Comparison of ENCODE assay signal across 8 mouse cellular contexts in genomic region chrX:99216633-99217459, GRCm38 (mm10).
DNase-seq lines count a peak whose midpoint lies in the region; ATAC-seq lines count a peak whose summit lies in the region.

No protein-coding gene starts in this region.

- no peaks in the 10 kb centered on the region for H3K27me3 ChIP-seq in forebrain, embryonic 15.5 days
- peaks cover 99% of the 10 kb centered on the region for H3K27me3 ChIP-seq in hindbrain, embryonic 10.5 days (ENCODE audit: insufficient read depth, poor library complexity, severe bottlenecking)
- H3K27me3 ChIP-seq in limb, embryonic 10.5 days (ENCODE audit: low read depth, poor library complexity, severe bottlenecking) = peaks cover 100% of the 10 kb centered on the region
- H3K27me3 ChIP-seq in midbrain, embryonic 10.5 days (ENCODE audit: low read depth, poor library complexity, severe bottlenecking) = peaks cover 100% of the 10 kb centered on the region
- H3K27me3 ChIP-seq in stomach, embryonic 14.5 days (ENCODE audit: control insufficient read depth, insufficient read depth, low read length) = 0 out of 2 replicates have a peak, but pooled peaks cover 3% of the 10 kb centered on the region

- ATAC-seq in forebrain, embryonic 15.5 days (replicated peaks) = peak; percentile 51
- peak; percentile 56 for ATAC-seq in stomach, embryonic 14.5 days (ENCODE audit: insufficient number of reproducible peaks, insufficient read depth, low FRiP score, low read depth)

- H3K36me3 ChIP-seq in forebrain, embryonic 15.5 days = no peaks in the 10 kb centered on the region
- no peaks in the 10 kb centered on the region for H3K36me3 ChIP-seq in hindbrain, embryonic 10.5 days
- no peaks in the 10 kb centered on the region for H3K36me3 ChIP-seq in limb, embryonic 10.5 days
- no peaks in the 10 kb centered on the region for H3K36me3 ChIP-seq in midbrain, embryonic 10.5 days
- H3K36me3 ChIP-seq in stomach, embryonic 14.5 days (ENCODE audit: control insufficient read depth, insufficient read depth, low read length) = no peaks in the 10 kb centered on the region

- peak; percentile 16 for DNase-seq in MN1 (ENCODE audit: low spot score)
- peak; percentile 50 to 61 for DNase-seq in cerebellum, adult 18-20 months
- DNase-seq in hindbrain, embryonic 10.5 days (ENCODE audit: low spot score) = peak; percentile 57
- peak; percentile 61 for DNase-seq in limb, embryonic 10.5 days (ENCODE audit: low spot score)
- peak; percentile 63 for DNase-seq in midbrain, embryonic 10.5 days (ENCODE audit: low spot score)
- DNase-seq in spleen, postnatal 4 days (ENCODE audit: low spot score in 2 of 2) = no peak

- 15% methylated on average over 60 of the region's 60 CpGs for WGBS in forebrain, embryonic 15.5 days
- WGBS in hindbrain, embryonic 10.5 days = 22% methylated on average over 60 of the region's 60 CpGs
- WGBS in limb, embryonic 10.5 days = 15% methylated on average over 59 of the region's 60 CpGs
- 17% methylated on average over 59 of the region's 60 CpGs for WGBS in midbrain, embryonic 10.5 days
- 19% methylated on average over 54 of the region's 60 CpGs for WGBS in stomach, embryonic 14.5 days

- H3K4me3 ChIP-seq in forebrain, embryonic 15.5 days = peak overlapping the region; percentile 37
- H3K4me3 ChIP-seq in hindbrain, embryonic 10.5 days = peak overlapping the region; percentile 50
- H3K4me3 ChIP-seq in limb, embryonic 10.5 days = peak overlapping the region; percentile 51
- H3K4me3 ChIP-seq in midbrain, embryonic 10.5 days = peak overlapping the region; percentile 50
- peak overlapping the region; percentile 21; the same call in 1 of the 2 replicates for H3K4me3 ChIP-seq in stomach, embryonic 14.5 days (ENCODE audit: low read depth, low read length)

- peak overlapping the region; percentile 44 for H3K4me2 ChIP-seq in forebrain, embryonic 15.5 days (replicated peaks)
- H3K4me2 ChIP-seq in stomach, embryonic 14.5 days (replicated peaks; ENCODE audit: low read depth, low read length) = peak overlapping the region; percentile 55

- H3K27ac ChIP-seq in forebrain, embryonic 15.5 days (replicated peaks) = peak overlapping the region; percentile 63
- H3K27ac ChIP-seq in hindbrain, embryonic 10.5 days = peak overlapping the region; percentile 91
- peak overlapping the region; percentile 92 for H3K27ac ChIP-seq in limb, embryonic 10.5 days
- H3K27ac ChIP-seq in midbrain, embryonic 10.5 days (replicated peaks) = peak overlapping the region; percentile 89
- H3K27ac ChIP-seq in stomach, embryonic 14.5 days (ENCODE audit: low read length) = no peak overlapping the region

- H3K4me1 ChIP-seq in forebrain, embryonic 15.5 days = peaks cover 27% of the 10 kb centered on the region
- H3K4me1 ChIP-seq in hindbrain, embryonic 10.5 days (replicated peaks) = peaks cover 78% of the 10 kb centered on the region
- H3K4me1 ChIP-seq in limb, embryonic 10.5 days = peaks cover 77% of the 10 kb centered on the region
- H3K4me1 ChIP-seq in midbrain, embryonic 10.5 days = peaks cover 78% of the 10 kb centered on the region
- H3K4me1 ChIP-seq in stomach, embryonic 14.5 days (ENCODE audit: control insufficient read depth, insufficient read depth, low read length) = peaks cover 7% of the 10 kb centered on the region; the same call in 1 of the 2 replicates

- peak overlapping the region; percentile 52 for H3K9ac ChIP-seq in forebrain, embryonic 15.5 days (replicated peaks)
- H3K9ac ChIP-seq in stomach, embryonic 14.5 days (replicated peaks; ENCODE audit: low read depth, low read length) = peak overlapping the region; percentile 41

- H3K9me3 ChIP-seq in forebrain, embryonic 15.5 days = no peaks in the 10 kb centered on the region
- H3K9me3 ChIP-seq in hindbrain, embryonic 10.5 days = no peaks in the 10 kb centered on the region
- H3K9me3 ChIP-seq in limb, embryonic 10.5 days (replicated peaks) = no peaks in the 10 kb centered on the region
- H3K9me3 ChIP-seq in midbrain, embryonic 10.5 days (replicated peaks) = no peaks in the 10 kb centered on the region
- H3K9me3 ChIP-seq in stomach, embryonic 14.5 days (ENCODE audit: control insufficient read depth, low read depth, low read length) = no peaks in the 10 kb centered on the region

Comparison
In these comparisons a context has a peak if more than half of its experiments do, and no peak if none do; other contexts are left out.
1. DNase-seq: peak in MN1 (single experiment), cerebellum, adult 18-20 months (2 of 2), hindbrain, embryonic 10.5 days (single experiment), limb, embryonic 10.5 days (single experiment) and midbrain, embryonic 10.5 days (single experiment); none in spleen, postnatal 4 days (0 of 2).
2. Peak in every context shown above with its lines, with median percentiles within 50 percentile points of each other: H3K4me3 ChIP-seq.